Mouse (Mus musculus) left cerebral cortex, adult 11 months (tissue): ENCODE results near the gene Endou.

Experiments
- DNase-seq: peaks from one replicate; pipeline ENCODE4 v3.0.0; 2022; ENCODE audit warnings: low spot score

The Endou gene

DNA sequence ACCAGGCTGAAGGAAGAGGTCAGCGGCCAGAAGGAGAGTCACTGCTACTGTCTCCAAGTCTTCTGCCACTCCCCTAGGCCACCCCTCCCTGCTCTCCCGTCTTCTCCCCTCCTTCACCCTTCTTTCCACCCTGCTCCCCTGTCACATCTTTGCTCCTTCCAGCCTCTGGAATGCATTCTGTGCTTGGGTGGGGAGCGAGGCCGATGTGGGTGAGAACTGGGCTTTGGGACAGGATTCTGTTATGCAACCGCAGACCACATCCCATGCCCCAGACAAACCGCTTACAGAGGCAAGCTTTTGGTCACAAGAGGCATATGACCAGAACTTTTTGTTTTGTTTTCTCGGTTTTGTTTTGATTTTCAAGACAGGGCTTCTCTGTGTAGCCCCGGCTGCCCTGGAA is 4.1 kb downstream of the Endou start:
- no peak for DNase-seq

DNA sequence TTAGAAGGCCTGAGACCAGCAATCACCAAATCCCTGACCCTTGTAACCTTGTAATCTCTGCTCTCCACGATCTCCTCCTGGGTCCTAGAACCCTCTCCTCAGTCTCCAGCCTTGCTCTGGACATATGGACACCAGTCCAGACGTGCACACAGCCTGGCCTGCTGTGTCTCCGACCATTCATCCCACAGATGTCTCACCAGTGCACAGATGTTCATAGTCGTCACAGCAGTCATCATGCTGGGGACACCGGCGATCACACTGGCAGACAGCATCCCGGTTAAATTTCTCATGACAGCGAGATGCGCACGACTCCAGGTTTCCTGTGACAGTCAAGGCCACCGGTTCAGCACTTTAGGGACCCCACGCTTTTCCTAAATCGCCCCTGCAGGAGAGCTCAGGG is 4.8 kb downstream of the Endou start:
- no peak for DNase-seq

DNA sequence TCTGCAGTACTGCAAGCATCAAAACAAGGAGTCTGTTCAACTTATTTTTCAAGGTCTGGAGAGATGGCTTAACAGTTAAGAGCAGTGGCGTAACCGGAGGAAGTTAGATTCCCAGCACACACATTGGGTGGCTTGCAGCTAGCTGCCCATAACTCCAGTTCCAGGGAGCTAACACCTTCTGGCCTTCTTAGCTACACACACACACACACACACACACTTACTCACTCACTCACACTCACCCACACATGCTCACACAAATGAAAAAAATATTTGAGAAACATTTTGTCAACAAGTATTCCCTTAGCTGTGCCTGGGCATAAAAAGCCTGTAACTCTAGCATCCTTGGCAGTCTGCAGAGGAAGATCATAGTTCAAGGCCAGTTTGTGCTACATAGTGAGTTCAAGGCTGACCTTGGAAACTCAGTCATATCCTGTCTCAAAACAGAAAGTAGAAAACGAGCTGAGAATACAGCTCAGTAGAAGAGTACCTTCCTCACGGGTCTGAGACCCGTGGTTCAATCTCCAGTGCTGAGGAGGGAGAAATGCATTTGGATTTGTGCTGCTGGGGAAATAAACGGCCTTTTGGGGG is 5.8 kb downstream of the Endou start:
- no peak for DNase-seq

DNA sequence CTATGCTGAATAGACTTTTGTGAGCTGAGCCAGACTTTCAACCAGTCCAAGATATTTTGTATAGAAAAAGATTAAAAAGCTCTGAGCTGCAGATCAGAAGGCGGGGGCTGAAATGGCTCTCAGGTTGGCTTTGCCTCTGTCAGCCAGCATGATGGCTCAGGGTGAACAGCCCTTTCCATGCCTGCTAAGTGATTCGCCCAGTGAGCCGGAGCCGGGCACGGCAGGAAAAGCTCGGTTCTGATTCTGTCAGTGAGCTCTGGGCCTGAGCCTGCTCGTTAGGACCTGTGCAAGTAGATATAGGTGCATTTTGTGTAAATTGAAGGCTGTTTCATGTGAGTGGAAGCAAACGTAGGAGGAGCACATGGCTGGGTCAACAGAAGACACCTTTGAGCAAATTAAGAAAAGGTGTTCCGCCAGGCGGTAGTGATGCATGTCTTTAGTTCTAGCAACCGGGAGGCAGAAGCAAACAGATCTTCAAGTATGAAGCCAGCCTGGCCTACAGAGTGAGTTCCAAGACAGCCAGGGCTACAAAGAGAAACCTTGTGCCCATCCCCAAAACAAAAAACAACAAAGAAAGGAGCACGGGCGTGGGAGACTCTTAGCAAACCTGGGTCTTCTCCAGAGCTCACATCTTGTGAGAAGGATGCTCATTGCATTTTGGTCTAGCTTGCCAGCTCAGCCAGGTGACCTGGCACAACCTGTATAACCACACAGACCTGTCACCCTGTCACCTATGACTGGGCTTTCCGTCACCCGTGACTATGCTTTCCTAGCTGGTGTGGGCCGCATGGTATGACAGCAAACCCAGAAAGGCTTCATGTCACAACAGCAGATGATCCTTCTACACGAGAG is 6.6 kb downstream of the Endou start:
- DNase-seq = no peak

DNA sequence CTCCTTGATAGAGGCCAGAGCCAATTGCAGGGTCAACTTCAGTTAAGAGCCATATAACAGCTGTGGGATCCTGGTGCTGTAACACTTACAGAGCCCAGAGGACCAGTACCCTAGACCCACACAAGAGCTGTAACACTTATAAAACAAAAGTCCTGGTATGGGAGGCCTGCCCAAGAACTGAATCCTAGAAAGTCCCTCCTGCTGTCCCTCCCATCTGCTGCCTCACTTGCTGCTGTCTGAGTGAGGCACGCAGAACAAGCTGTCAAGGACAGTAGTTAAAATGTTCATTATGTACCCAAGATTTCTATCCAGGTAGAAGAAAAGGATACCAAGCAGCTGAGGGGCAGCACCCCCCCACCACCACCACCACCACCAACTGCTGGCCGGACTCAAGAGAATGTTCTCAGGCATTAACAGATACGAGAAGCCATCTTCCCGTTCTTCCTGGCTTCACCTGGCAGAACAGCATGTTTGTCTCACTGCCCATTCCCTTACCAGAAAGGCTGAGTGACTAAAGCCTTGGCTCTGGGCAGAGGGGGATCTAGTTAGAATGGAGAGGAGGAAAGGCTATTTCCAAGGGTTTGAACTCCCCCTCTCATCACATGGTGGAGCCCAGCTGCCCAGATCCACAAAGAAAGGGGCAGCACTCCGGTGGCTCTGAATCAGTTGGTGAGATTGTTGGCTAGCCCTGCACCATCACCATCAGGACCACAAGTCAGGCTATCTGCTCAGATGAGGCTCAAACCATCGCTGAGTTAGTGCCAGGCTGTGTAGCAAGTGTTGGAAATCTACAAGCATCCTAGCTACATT is 7.4 kb downstream of the Endou start:
- DNase-seq = no peak

DNA sequence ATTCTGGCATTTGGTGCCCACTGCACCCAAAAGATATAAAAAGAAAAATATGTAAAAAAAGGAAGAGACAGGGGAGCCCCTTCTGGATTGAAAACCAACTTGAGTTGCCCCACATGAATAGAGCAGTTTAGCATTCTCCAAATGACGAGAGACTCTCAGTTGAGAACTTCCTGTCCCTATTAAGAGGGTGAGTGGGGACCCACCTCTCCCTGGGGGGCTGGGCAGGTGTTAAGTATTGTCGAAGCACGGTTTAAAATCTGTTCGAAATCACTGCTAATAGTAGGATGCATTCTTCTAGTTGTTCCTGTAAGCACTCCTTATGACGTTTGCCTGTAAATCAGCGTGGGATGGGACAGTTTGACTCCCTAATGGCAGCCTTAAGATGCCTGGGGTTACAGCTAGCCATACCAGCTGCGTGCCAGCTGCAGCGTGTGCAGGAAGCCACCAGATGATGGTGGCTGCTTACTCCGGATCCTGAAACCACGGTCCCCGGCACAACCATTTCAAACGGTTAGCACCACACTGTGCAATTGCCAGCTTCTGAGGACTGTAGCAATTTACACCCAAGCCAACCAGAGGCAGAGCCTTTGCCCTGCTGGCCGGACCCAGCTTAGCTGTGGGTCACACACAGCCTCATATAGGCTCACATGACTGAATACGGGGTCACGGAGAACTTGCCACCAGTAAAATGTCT is 10.0 kb downstream of the Endou start:
- DNase-seq = no peak

DNA sequence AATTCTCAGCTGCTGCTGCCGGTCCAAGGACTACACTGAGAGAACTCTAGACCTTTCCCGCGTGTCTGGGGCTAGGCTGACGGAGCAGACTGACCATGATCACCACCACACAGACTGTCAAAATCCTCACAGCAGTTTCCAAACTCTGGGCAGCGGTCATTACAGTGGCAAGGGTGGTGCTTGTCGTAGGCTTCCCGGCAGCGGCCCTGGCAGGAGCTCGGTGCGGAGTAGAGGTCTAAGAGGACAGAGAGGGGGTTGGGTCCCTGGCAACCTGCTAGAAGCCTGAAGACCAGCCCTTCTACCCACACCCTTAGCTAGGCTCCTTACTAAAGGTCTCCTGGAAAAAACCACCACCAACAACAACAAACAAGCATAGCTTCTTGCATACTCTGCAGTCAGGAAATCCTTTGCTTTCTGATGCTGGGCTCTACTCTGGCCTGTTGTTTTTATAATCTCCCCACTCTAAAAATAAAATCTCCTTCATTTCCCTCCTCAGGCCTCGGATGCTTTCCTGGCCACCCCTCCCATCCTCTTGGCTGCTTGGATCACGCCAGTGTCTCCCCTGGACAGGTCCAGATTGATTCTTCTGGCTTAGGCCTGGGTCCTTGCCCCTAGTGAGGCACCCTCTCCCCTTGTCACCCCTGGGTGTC is 11.0 kb downstream of the Endou start:
- no peak for DNase-seq

DNA sequence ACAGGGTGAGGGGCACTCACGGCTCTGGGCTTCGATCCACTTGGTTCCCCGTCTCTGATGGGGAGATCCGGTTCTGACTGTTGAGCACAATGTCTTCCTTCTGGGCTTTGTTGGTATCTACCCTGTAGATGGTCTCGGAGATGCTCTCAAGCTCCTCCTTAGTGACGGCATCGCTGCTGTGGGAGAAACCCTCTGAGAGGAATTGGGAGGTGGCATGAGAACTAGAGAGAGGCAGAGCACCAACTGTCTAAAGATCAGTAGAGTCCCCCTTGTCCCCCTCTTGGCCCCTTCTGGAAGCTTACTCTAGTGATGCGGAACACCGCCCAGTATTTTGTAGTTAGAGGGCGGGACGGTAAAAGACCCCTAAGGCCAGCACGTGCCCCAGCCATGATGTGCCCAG is 11.6 kb downstream of the Endou start:
- no peak for DNase-seq

DNA sequence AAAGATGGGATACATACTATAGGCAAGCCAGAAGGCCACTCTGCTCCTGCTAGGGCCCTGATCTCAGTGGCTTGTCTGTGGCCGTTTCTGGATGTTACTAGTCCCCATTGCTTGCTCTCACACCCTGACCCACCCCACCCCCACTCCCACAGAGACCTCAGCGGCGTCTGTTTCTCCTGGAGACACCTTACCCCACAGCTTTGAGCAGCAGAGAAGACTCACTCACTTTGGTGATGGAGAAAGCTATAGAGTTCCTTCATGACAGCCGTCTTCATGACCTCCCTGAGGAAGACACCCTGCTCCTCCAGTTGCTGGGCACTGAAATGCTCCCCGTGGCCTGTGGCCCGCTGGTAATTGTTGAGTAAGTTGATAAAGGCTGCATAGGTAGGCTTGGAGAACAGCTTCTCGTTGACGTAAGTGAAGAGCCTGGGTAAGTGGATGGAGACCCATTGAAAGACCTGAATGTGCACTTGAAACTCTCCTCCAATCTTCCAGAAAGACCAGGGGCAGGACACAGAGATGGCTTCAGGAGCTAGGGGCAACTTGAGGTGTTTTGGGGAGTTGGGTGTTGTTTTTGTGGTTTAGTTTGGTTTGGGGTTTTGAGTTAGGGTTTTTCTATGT is 12.5 kb downstream of the Endou start:
- no peak for DNase-seq

DNA sequence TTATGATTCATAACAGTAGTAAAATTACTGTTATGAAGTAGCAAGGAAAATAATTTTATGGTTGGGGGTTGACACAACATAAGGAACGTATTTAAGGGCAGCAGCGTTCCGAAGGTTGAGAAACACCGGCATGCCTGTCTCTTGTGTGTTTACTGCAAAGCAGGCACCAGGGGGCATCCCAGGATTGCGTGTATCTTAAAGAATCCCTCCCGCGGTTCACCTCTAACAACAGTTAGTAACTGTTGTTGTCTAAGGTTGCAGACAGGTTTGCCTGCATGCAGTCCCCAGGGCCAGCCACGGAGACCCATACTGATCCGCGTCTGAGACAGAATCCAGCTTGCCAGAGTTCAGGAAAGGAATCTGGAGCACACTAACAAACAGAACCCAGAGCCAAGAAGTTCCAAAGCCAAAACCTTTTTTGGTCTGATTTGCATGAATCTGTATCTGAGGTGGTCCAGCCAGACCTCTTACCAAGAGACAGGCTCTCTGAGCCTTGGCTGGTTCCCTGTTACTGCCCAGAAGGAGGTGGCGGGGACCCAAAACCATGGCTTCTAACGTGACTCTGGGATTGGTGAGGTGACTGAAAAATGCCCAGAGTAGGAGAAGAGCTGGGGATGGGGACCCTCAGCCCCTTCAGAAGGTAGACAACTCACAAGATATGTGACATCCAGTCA is 13.1 kb downstream of the Endou start:
- no peak for DNase-seq

DNA sequence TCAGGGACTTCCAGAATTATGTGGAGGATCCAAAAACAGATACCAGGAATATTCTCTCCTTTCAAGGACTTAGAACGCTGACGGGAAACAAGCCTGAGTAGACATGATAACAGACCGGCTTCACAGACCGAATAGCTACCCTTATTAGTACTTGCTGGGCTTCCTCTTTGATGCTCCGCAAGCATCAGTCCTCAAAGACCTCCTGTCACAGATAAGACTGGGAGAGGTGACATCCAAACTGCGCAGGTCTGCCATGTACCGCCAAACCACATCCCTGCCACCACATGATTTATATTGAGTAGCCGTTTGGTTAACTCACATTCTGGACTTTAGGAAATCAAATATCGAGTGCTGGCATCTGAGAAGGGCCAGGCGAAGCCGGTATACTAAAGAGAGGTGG is 14.4 kb downstream of the Endou start:
- DNase-seq = no peak

DNA sequence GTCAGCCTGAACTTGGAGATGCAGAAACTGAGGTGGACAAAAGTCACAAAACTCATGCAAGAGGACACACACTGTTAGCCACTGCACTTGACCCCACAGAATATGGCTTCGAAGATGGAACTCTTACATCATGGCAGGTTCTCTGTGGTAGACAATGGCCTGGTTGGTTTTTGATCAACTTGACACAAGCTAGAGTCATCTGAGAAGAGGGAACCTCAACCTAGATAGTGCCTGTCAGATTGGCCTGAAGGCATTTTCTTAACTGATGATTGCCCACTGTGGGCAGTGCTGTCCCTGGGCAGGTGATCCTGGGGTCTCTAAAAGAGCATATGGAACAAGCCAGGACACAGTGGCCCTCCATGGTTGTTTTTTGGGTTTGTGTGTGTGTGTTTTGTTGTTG is 15.4 kb downstream of the Endou start:
- DNase-seq = no peak

DNA sequence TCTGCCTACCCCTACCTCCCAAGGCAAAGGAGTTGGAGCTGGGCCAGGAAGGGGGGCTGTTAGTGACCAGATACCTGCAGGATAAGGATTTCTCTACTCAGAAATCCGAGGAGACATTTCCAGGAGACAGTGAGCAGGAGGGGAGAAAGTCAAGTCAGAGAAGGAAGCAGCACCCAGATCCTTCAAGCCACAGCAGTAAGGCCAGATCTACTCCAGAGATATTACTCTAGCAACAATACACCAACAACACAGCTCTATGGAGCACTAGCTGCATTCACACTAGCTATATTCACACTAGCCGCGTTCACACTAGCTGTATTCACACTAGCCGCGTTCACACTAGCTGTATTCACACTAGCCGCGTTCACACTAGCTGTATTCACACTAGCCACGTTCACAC is 16.1 kb downstream of the Endou start:
- no peak for DNase-seq

DNA sequence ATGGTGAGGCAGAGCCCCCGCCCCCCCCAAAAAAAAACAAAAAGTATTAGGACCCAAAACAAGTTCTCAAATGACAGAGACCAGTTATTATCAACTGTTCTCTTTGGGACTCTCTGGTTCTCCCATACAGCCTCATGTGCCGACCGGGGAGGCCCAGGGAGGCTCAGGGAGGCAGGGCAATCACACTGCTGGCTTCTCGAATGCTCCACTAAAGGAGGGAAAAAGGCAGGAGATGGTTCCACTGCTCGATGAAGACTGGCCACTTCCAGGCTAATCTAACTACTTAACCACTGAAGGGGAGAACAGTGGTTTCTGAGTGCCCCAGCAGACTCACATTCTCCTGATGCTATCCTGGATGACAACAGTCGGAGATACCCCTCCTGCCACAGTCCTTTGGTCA is 18.6 kb downstream of the Endou start:
- DNase-seq = no peak

DNA sequence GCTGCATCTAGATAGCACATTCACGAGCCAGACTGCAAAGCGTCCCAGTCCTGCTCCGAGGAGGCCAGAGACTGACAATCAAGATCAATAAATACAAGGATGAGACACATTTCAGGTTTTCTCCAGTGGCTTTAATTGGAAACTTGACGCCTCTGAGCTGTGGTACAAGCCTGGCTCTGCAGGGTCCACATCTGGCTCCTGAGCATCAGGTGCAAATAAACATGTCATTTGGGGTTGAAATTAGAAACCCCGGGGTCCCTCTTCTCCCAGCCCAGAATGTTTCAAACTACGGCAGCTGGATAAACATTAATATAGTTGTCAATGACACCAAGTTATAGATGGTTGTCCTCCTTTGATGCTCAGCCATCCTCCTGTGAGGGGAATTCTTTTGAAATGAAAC is 20.2 kb downstream of the Endou start:
- DNase-seq = no peak

DNA sequence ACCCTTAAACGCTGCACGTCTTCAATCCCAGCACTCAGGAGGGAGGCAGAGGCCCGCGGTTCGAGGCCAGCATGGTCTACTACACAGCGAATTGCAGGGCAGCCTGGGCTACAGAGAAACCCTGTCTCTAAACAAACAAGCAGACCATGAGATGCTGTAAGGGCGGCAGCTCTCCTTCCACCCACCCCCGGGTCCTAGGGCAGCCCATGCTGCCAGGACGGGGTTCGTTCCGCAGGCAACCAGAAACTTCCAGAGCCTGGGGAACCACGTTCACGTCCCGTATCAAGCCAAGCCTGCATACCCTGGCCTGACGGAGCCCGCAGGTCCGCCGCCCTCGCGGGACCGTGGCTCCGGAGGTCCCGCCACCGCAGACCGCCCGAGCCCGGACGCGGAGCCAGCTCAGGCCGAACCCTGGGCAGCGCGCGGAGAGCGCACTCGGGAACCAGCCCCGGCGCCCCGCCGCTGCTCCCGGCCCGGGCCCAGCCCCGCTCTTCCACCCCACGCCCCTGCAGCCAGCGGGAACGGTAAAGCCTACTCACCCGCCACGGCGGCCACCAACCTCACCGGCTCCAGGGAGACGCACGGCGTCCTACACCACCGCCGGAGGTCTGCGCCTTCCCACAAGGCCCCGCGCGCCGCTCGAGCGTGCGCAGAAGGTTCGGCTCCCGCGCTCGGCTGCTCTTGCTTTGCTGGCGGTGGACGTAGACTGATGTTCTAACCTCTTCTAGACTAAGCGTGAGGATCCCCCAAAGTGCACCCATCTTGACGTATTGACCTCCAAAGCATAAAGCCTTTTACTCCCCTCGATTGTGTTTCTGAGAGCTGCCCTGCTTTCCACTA is 25.7 kb downstream of the Endou start, which contains the start of gene Rpap3:
Rpap3 (minus strand) TSS at position 615 of the 840 bp plus-strand sequence.
- DNase-seq = peak; percentile 59

DNA sequence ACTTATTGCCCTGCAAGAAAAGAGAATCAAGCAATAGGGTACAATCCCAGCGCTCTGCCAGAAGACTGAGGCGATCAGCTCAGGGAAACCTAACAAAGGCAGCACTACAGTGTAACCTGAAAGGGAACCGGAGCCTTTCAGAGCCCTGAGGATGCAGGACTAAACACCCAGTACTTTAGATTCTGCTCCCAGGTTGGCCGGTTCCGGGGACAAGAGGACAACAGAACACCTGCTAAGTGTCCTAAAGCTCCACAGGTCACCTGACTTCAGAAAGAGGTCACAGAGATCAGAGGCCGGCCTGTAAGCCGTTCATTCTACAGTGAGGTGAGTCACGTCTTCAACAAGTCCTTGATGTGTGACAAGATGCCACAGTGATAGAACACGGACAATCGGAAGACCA is 34.5 kb downstream of the Endou start:
- no peak for DNase-seq

DNA sequence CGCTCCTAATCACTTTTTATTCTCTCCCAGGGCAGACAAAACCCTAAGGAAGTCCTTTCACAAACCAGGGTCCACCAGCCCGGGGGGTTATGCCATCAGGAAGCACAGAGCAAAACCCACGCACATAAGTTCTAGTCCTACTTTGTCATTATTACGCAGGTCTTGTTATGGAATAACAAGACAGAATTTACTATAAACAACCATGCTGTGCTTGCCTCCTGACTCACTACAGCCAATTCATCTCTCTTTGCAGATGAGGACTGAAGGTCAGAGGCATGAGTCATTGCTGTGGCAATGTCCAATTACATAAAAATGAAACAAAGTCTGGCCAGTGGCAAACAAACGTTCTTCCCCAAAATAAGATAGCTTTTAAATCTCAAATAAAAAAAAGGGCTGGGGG is 37.7 kb downstream of the Endou start:
- DNase-seq = no peak

DNA sequence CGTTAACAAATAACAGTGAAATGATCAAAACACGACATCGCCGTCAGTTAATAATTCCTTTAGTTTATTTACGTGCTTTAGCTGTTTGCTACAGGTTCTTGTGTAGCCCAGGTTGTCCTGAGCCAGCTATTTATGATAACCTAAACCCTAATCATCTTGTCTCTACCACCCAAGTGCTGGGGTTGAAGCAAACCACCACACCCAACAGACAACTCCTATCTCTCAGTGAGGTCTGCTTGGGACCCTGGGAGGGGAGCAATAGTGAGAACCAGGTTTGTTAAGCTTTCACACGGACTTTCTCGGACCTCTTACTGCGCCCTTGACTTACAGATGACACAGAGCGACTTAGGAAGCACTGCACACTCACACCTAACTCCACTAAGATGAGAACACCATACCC is 47.0 kb downstream of the Endou start:
- no peak for DNase-seq

DNA sequence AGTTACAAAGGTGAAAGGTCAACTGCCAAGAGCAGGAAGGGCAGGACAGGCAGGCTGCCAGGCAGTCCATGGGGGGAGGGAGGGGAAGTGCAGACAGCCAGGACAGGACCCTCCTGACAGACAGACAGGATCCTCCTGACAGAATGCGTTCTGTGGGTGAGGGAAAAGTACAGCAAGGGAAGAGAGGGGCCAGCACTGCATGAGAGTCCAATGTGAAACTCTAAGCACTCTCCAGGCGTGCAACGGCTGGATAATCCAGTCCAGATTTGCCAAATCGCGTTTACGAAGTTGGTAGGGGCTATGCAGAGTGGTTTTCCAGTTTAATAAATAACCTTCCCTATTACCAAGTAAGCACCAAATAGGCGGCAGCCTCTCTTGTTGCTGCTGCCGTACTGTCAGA is 49.1 kb downstream of the Endou start:
- DNase-seq = no peak
